Mouse (Mus musculus) cerebellum, adult 2 months (tissue): Measurements from ENCODE around the gene Lgals8. TPM values are rescaled to one million over a fixed set of nuclear protein-coding genes. Genes with fewer than 3 reads are reported as not detected.

Experiments
- DNase-seq, 2 experiments: peaks; one replicate each; pipeline ENCODE4 v3.0.0; 2021
- H3K27ac ChIP-seq: fragments of 200-500 bp; 2 replicates; pipeline ENCODE4 v1.5.1; 2012; ENCODE audit warnings: low read length, control low read depth, inconsistent platforms; ENCODE audit not compliant: insufficient read depth
- H3K27me3 ChIP-seq: fragments of 200-500 bp; 2 replicates; pipeline ENCODE4 v1.6.1; 2012; ENCODE audit warnings: inconsistent platforms, mild to moderate bottlenecking, low read length, moderate library complexity; ENCODE audit not compliant: control insufficient read depth, insufficient read depth
- H3K4me1 ChIP-seq: fragments of 200-500 bp; 2 replicates; pipeline ENCODE4 v1.6.1; 2011; ENCODE audit warnings: low read length; ENCODE audit not compliant: control insufficient read depth, insufficient read depth
- H3K4me3 ChIP-seq: fragments of 200-500 bp; replicated peaks from 2 replicates; pipeline ENCODE3; 2011; ENCODE audit warnings: mild to moderate bottlenecking, low read depth, low read length, control low read depth; ENCODE audit not compliant: insufficient read depth
- CTCF ChIP-seq: fragments of 200-500 bp; IDR thresholded peaks from 2 replicates; pipeline ENCODE4 v1.5.1; 2011; ENCODE audit warnings: low read depth, mild to moderate bottlenecking, control low read depth, low read length, moderate library complexity, borderline replicate concordance; ENCODE audit not compliant: insufficient read depth
- POLR2A ChIP-seq: fragments of 200-500 bp; IDR thresholded peaks from 2 replicates; pipeline ENCODE4 v1.6.1; 2011; ENCODE audit warnings: low read length, control low read depth, borderline replicate concordance; ENCODE audit not compliant: insufficient read depth
- WGBS: fragments of 180-500 bp; shearing (Covaris S2); methylation state at CpG from one replicate; pipeline ENCODE4 v1.1.7; 2018; 5-methylcytosine and 5-hydroxymethylcytosine counted together
- polyA plus RNA-seq: library from polyadenylated mRNA; depleted of rRNA; stranded (reverse); fragments of >200 nt; gene quantifications from 2 replicates; pipeline ENCODE4 v1.2.3, GENCODE M21; 2012

Lgals8 gene
- polyA plus RNA-seq, 1 experiment, result 60.3 TPM

GRCm38 (mm10) chr13:12497809-12498208 is 33.1 kb upstream of the Lgals8 start:
- Histone ChIP-seq H3K4me3 (no peak overlapping the region), H3K27ac (no peak overlapping the region), H3K27me3 (no peaks in the 10 kb centered on the region), H3K4me1 (no peaks in the 10 kb centered on the region)
- WGBS, result 53% methylated on average over 8 of the region's 8 CpGs
- DNase-seq, result no peak
- no peak for TF ChIP-seq POLR2A
- no peak for TF ChIP-seq CTCF

GRCm38 (mm10) chr13:12494750-12495149 is 30.0 kb upstream of the Lgals8 start:
- TF ChIP-seq POLR2A (no peak), CTCF (no peak)
- 66% methylated on average over 9 of the region's 9 CpGs for WGBS
- no peaks in the 10 kb centered on the region for H3K4me1 ChIP-seq
- no peaks in the 10 kb centered on the region for H3K27me3 ChIP-seq
- DNase-seq, result no peak
- H3K27ac ChIP-seq, result no peak overlapping the region
- no peak overlapping the region for H3K4me3 ChIP-seq

- 91% methylated on average over 3 of the region's 3 CpGs for WGBS
- no peak for DNase-seq
- Histone ChIP-seq H3K4me1 (no peaks in the 10 kb centered on the region), H3K27ac (no peak overlapping the region), H3K4me3 (no peak overlapping the region), H3K27me3 (no peaks in the 10 kb centered on the region)
- TF ChIP-seq CTCF (no peak), POLR2A (no peak)
Measured at GRCm38 (mm10) chr13:12492515-12492914, 27.8 kb upstream of the Lgals8 start.

DNA sequence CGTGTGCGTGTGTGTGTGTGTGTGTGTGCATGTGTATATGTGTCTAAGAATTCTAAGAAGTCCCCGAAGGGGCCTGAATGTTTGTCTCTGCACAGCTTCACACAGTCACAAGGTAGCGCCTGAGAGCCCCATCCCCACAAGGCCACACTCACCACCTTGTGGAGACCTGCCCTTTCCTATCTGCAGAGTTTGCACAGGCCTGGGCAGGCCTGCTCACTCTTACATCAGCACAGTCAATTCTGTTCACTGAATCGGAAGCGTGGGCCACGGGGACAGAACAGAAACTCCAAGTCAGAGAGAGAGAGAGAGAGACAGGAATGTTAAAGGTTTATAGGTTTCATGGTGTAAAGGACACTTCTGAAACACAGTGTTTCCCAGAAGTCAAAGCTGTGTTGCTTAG is 20.9 kb upstream of the Lgals8 start:
- Histone ChIP-seq H3K27me3 (no peaks in the 10 kb centered on the region), H3K27ac (no peak overlapping the region), H3K4me3 (no peak overlapping the region), H3K4me1 (no peaks in the 10 kb centered on the region)
- no peak for TF ChIP-seq POLR2A
- TF ChIP-seq CTCF, result no peak
- WGBS, result 76% methylated on average over 7 of the region's 7 CpGs
- DNase-seq, result no peak

- no peak overlapping the region for H3K4me3 ChIP-seq
- DNase-seq, result no peak
- TF ChIP-seq CTCF, result no peak
- no peak for TF ChIP-seq POLR2A
- WGBS, result 55% methylated on average over 2 of the region's 2 CpGs
- H3K27ac ChIP-seq, result no peak overlapping the region
- H3K27me3 ChIP-seq, result no peaks in the 10 kb centered on the region
- H3K4me1 ChIP-seq, result no peaks in the 10 kb centered on the region
Measured at GRCm38 (mm10) chr13:12485197-12485596, 20.5 kb upstream of the Lgals8 start.

DNA sequence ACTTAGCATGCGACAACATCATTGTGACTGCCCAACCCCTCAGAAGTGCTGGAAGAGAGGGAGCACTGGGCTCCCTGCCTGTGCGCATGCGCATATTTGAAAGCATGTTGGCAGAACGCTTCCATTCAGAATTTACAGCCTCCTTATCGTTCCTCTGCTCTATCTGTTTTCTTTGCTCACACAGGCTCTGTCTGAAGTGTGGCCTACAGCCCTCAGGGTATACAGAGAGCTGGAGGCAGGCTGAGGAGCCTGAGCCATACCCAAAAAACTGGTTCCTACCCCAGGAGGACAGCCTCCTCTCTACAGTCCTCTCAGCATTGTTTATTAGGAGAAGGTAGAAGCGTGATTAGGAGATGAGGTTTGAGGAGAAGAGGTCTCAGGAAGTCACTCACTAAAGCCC is 15.1 kb upstream of the Lgals8 start:
- DNase-seq, result no peak
- Histone ChIP-seq H3K4me1 (no peaks in the 10 kb centered on the region), H3K4me3 (no peak overlapping the region), H3K27me3 (no peaks in the 10 kb centered on the region), H3K27ac (no peak overlapping the region)
- no peak for TF ChIP-seq POLR2A
- no peak for TF ChIP-seq CTCF
- 66% methylated on average over 6 of the region's 6 CpGs for WGBS

DNA sequence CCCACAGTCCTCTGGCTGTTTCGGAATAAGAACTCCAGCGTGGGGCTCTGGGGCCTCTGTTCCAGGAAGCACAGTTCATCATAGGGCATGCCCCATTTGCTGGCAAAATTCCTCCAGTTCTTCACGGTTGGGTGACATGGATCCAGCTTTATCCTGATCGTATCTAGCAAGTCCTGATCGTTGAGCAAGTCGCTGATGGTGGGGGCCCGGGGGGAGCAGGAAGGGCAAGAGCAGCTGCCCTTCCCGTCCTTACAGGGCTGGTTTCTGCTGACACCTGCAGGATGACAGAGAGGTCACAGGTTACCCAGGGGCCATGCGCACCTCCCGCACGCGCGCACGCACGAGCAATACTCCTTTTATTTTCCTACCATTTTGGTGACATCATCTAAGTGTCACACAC is 13.6 kb upstream of the Lgals8 start:
- Histone ChIP-seq H3K4me1 (no peaks in the 10 kb centered on the region), H3K4me3 (no peak overlapping the region), H3K27ac (no peak overlapping the region), H3K27me3 (no peaks in the 10 kb centered on the region)
- no peak for DNase-seq
- no peak for TF ChIP-seq POLR2A
- no peak for TF ChIP-seq CTCF
- 61% methylated on average over 15 of the region's 15 CpGs for WGBS

DNA sequence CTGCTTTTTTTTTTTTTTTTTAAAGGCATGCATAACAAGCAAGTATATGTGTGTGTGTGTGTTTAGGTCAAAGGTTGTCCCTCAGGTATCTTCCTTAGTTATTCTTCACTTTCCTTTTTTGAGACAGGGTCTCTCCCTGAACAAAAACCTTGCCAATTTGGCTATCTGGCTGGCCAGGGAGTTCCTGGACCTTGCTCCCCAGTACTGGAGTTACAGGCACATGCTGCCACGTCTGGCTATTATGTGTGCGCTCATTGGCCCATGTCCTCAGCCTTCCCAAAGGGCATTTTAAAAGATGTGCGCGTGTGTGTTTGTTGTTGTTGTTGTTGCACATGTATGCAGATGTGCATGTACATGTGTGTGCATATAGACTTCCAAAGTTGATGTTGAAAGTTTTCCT is 12.1 kb upstream of the Lgals8 start:
- Histone ChIP-seq H3K27me3 (no peaks in the 10 kb centered on the region), H3K27ac (no peak overlapping the region), H3K4me1 (no peaks in the 10 kb centered on the region), H3K4me3 (no peak overlapping the region)
- no peak for TF ChIP-seq POLR2A
- TF ChIP-seq CTCF, result no peak
- WGBS, result 81% methylated on average over 4 of the region's 4 CpGs
- no peak for DNase-seq
